Mouse (Mus musculus): ENCODE results near the gene Vkorc1. TPM values are rescaled to one million over a fixed set of nuclear protein-coding genes. Genes with fewer than 3 reads are reported as not detected.
A peak's percentile ranks its signal among the peaks of the same experiment; 100 is the strongest.

Gene Vkorc1
- polyA plus RNA-seq, 2 experiments, result 242 to 256 TPM

DNA sequence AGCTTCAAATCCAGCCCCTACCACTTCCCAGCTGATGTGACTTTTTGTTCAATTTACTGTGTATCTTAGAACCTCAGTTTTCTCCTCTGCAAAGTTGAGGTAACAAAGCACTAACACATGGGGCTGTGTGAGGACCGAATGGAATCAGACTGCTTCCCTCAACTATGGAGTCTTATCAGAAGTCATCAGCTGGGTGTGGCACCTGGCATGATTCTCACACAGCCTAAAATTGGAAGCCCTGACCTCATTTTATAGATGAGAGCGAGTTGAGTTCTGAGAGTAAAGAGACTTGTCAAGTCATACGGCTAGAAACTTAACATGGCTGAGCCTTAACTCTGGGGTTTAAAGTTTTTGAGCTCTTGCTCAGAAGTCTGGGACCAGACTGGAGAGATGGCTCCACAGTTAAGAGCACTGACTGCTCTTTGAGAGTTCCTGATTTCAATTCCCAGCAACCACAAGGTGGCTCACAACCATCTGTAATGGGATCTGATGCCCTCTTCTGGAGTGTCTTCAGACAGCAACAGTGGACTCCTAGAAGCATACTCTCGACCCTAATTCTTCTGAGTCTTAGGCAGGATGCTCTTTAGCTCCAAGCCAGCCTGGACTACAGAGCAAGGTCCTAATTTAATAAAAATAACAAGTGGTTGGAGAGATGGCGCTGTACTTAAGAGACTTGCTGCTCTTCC is 25.1 kb downstream of the Vkorc1 start:
- H3K36me3 ChIP-seq (ENCODE audit: control insufficient read depth, insufficient read depth, low read length), result peaks cover 34% of the 10 kb centered on the region
- ATAC-seq (ENCODE audit: low FRiP score, low read depth), result no peak
- H3K9me3 ChIP-seq (ENCODE audit: control insufficient read depth, low read length), result no peaks in the 10 kb centered on the region

DNA sequence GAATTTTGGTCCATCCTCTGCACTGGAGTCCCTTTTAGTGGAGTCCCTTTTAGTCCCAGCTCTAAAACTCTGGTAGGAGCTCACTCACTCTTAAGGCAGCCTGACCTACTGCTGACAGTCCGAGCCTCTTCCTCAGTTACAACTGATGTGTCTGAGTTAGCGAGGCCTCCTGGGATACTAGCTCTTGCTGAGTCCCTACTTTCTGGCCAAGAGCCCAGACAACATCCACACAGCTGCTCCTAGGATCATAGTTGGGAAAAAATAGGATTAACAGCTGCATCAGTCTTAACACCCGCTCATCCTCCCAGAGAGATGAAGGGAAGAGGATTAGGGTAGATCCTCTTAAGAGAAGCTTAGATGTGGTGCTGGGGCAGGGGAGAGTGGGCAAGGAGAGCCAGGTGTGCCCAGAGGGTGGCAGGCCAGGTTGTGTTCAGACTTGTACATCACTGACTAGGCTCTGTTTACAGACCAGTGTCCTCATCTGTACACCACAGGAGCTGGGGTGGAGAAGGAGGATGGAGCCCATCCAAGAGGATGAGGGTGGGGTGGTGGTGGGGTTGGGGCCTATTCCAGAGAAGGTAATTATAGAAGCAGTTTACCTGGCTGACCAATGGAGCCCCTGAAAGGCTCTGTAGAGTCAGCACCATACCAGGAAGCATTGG is 26.1 kb downstream of the Vkorc1 start:
- ATAC-seq (ENCODE audit: low FRiP score, low read depth), result peak; percentile 55; the same call in 1 of the 2 replicates
- no peak overlapping the region for H3K27ac ChIP-seq (replicated peaks; ENCODE audit: low read depth, low read length)
- WGBS, result 70% methylated on average over 3 of the region's 3 CpGs

More for the DNA sequence above, 25.1 kb downstream of the Vkorc1 start:
- DNase-seq (ENCODE audit: low spot score), result no peak
- Histone ChIP-seq H3K4me3 (replicated peaks; ENCODE audit: low read length) (no peak overlapping the region), H3K9ac (ENCODE audit: low read depth, low read length, severe bottlenecking) (no peak overlapping the region), H3K4me2 (replicated peaks; ENCODE audit: low read depth, low read length, severe bottlenecking) (no peak overlapping the region), H3K27ac (replicated peaks; ENCODE audit: low read depth, low read length) (no peak overlapping the region), H3K4me1 (ENCODE audit: control insufficient read depth, insufficient read depth, low read length) (peaks cover 9% of the 10 kb centered on the region), H3K27me3 (ENCODE audit: control insufficient read depth, insufficient read depth, low read length) (no peaks in the 10 kb centered on the region)
- WGBS, result 86% methylated on average over 5 of the region's 5 CpGs
- no peak for TF ChIP-seq POLR2A (IDR thresholded peaks at IDR 0.05; ENCODE audit: borderline replicate concordance, extremely low read depth, insufficient read depth, insufficient read length)

DNA sequence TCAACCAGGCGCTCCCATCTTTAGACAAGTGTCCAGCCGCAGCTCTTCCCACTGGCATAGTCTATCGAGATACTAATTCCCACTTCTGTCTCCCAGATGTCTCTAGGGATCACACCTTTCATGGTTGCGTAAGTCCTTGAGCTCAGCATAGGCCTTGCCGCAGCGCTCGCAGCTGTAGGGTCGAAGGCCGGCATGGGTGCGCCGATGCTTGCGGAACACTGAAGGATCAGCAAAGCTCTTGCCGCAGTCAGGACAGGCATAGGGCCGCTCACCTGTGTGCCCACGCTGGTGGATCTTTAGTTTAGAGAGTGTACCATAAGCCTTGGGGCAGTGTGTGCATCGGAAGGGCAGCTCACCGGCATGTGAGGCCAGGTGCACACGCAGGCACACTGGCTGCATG is 27.8 kb downstream of the Vkorc1 start:
- no peak overlapping the region for H3K4me3 ChIP-seq (replicated peaks; ENCODE audit: low read length)
- H3K9me3 ChIP-seq (ENCODE audit: control insufficient read depth, low read length), result no peaks in the 10 kb centered on the region
- H3K4me1 ChIP-seq (ENCODE audit: control insufficient read depth, insufficient read depth, low read length), result no peaks in the 10 kb centered on the region
- ATAC-seq (ENCODE audit: low FRiP score, low read depth), result no peak
- TF ChIP-seq POLR2A (IDR thresholded peaks at IDR 0.05; ENCODE audit: borderline replicate concordance, extremely low read depth, insufficient read depth, insufficient read length), result no peak
- 96% methylated on average over 18 of the region's 18 CpGs for WGBS
- H3K27me3 ChIP-seq (ENCODE audit: control insufficient read depth, insufficient read depth, low read length), result no peaks in the 10 kb centered on the region
- H3K4me2 ChIP-seq (replicated peaks; ENCODE audit: low read depth, low read length, severe bottlenecking), result no peak overlapping the region
- H3K9ac ChIP-seq (ENCODE audit: low read depth, low read length, severe bottlenecking), result no peak overlapping the region
- no peak overlapping the region for H3K27ac ChIP-seq (replicated peaks; ENCODE audit: low read depth, low read length)
- no peak for DNase-seq (ENCODE audit: low spot score)
- H3K36me3 ChIP-seq (ENCODE audit: control insufficient read depth, insufficient read depth, low read length), result peaks cover 47% of the 10 kb centered on the region

More for the DNA sequence above, 26.1 kb downstream of the Vkorc1 start:
- H3K36me3 ChIP-seq (ENCODE audit: control insufficient read depth, insufficient read depth, low read length), result peaks cover 43% of the 10 kb centered on the region
- H3K4me2 ChIP-seq (replicated peaks; ENCODE audit: low read depth, low read length, severe bottlenecking), result no peak overlapping the region
- H3K4me1 ChIP-seq (ENCODE audit: control insufficient read depth, insufficient read depth, low read length), result peaks cover 4% of the 10 kb centered on the region
- H3K9ac ChIP-seq (ENCODE audit: low read depth, low read length, severe bottlenecking), result no peak overlapping the region
- no peak overlapping the region for H3K4me3 ChIP-seq (replicated peaks; ENCODE audit: low read length)
- no peak for TF ChIP-seq POLR2A (IDR thresholded peaks at IDR 0.05; ENCODE audit: borderline replicate concordance, extremely low read depth, insufficient read depth, insufficient read length)
- H3K27me3 ChIP-seq (ENCODE audit: control insufficient read depth, insufficient read depth, low read length), result no peaks in the 10 kb centered on the region
- peak; percentile 67 for DNase-seq (ENCODE audit: low spot score)
- H3K9me3 ChIP-seq (ENCODE audit: control insufficient read depth, low read length), result no peaks in the 10 kb centered on the region

DNA sequence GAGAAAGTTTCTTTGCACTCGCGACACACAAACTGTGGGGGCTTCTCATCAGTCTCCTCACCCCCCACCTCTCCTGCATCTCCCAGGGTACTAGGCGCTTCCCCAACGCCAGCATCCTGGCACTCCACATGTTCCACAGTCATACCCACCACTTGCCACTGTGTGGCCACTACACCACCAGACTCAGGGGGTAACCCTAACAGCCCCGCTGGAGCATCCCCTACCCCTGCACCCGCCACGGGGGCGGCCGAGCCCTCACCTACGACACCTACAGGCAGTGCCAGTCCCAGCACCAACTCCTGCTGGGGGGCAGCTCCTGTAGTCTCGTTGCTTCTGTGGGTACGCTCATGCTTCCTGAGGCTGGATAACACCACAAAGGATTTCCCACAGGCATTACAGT is 29.0 kb downstream of the Vkorc1 start:
- Histone ChIP-seq H3K4me3 (replicated peaks; ENCODE audit: low read length) (no peak overlapping the region), H3K27me3 (ENCODE audit: control insufficient read depth, insufficient read depth, low read length) (no peaks in the 10 kb centered on the region), H3K27ac (replicated peaks; ENCODE audit: low read depth, low read length) (no peak overlapping the region), H3K9ac (ENCODE audit: low read depth, low read length, severe bottlenecking) (no peak overlapping the region), H3K36me3 (ENCODE audit: control insufficient read depth, insufficient read depth, low read length) (peaks cover 41% of the 10 kb centered on the region), H3K9me3 (ENCODE audit: control insufficient read depth, low read length) (no peaks in the 10 kb centered on the region), H3K4me1 (ENCODE audit: control insufficient read depth, insufficient read depth, low read length) (no peaks in the 10 kb centered on the region), H3K4me2 (replicated peaks; ENCODE audit: low read depth, low read length, severe bottlenecking) (no peak overlapping the region)
- DNase-seq (ENCODE audit: low spot score) (no peak), ATAC-seq (ENCODE audit: low FRiP score, low read depth) (no peak)
- no peak for TF ChIP-seq POLR2A (IDR thresholded peaks at IDR 0.05; ENCODE audit: borderline replicate concordance, extremely low read depth, insufficient read depth, insufficient read length)
- 96% methylated on average over 12 of the region's 12 CpGs for WGBS

DNA sequence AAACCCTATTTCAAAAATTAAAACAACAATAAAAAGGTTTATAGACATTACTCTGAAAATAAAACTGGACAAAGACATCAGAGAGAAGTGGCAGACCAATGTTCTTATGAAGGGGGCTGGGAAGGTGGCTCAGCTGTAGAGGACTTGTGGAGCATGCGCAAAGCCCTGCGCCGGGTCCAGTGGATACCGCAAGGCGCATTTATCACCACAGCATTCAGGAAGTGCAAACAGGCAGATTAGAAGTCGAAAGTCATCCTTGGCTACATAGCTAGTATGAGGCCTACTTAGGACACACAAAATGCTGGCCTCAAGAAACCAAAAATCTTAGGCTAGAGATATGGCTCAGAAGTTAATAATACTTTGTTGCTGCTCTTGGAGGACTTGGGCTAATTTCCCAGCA is 37.2 kb downstream of the Vkorc1 start:
- Histone ChIP-seq H3K4me1 (ENCODE audit: control insufficient read depth, insufficient read depth, low read length) (no peaks in the 10 kb centered on the region), H3K4me2 (replicated peaks; ENCODE audit: low read depth, low read length, severe bottlenecking) (no peak overlapping the region), H3K9me3 (ENCODE audit: control insufficient read depth, low read length) (no peaks in the 10 kb centered on the region), H3K4me3 (replicated peaks; ENCODE audit: low read length) (no peak overlapping the region), H3K36me3 (ENCODE audit: control insufficient read depth, insufficient read depth, low read length) (no peaks in the 10 kb centered on the region), H3K27ac (replicated peaks; ENCODE audit: low read depth, low read length) (no peak overlapping the region), H3K9ac (ENCODE audit: low read depth, low read length, severe bottlenecking) (no peak overlapping the region), H3K27me3 (ENCODE audit: control insufficient read depth, insufficient read depth, low read length) (no peaks in the 10 kb centered on the region)
- TF ChIP-seq POLR2A (IDR thresholded peaks at IDR 0.05; ENCODE audit: borderline replicate concordance, extremely low read depth, insufficient read depth, insufficient read length), result no peak
- DNase-seq (ENCODE audit: low spot score) (no peak), ATAC-seq (ENCODE audit: low FRiP score, low read depth) (no peak)
- 93% methylated on average over 6 of the region's 6 CpGs for WGBS

All from limb, embryonic 14.5 days (tissue).